Mouse (Mus musculus) erythroblast, embryonic 14.5 days (primary cell): ENCODE measurements around the gene Nubpl.

Source experiments
- GATA1 ChIP-seq: IDR thresholded peaks from 2 replicates; pipeline ENCODE4 v1.6.1; 2012; ENCODE audit warnings: low read length, inconsistent platforms, mixed read lengths
- TAL1 ChIP-seq: IDR thresholded peaks from 3 replicates; pipeline ENCODE4 v1.6.1; 2012; ENCODE audit warnings: low read length, inconsistent platforms, mixed read lengths

DNA sequence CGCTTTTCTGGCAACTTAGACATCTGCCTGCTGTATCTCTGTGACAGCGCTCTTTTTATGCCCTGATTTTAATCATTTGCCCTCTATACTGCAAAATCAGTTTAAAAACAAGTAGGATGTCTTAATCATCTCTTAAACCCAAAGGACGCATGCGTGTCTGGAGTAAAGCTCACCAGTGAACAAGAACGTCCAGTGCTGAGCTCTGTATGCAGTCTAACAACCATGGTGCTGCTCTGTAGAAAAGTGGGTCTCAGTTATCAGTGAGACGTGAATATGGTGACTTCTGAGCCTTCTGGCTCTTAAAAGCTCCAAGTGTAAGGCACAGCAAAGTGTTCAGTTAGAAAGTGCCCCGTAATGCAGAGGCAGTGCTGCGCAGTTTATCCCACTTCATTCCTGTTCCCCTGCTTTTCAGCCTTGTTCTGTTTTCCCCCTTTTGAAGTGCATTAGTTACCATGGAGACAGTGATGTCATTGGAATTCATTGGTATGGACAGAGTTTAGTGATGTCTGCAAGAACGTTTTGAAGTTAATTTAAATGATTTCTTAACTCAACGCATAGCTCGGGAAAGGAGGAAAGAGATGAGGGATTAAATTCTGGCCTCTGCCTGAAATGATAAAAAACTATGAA lies 191.5 kb downstream of the Nubpl start:
- TF ChIP-seq TAL1 = no peak
- TF ChIP-seq GATA1 = no peak
